Mouse (Mus musculus) B cell, adult (primary cell): ENCODE results near the gene Ear1. TPM values are rescaled to one million over a fixed set of nuclear protein-coding genes. Genes with fewer than 3 reads are reported as not detected.

Experiments
- total RNA-seq: library from RNA; stranded (reverse); gene quantifications from 4 replicates; pipeline ENCODE4 v1.2.4, GENCODE M21; 2023; ENCODE audit not compliant: inconsistent age

The Ear1 gene
- total RNA-seq: not detected in 4 replicates

DNA sequence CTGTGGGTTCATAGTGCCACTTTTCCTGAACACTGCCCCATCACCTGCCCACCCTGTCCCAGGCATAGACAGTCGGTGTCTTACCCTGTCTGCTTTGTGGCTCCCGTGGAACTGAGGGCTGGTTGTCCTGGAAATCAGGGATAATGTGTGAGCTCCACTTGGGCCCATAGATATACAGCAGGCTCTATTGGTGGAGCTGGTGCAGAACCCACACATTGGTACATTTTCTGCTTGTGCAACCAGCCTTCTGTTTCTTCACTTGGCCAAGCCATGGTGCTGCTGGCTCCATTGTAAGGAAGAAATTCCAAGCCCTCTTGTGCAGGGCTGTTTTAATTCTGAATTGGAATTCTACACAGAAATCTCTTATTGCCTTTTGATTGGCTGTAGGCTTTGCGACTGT, at the start of gene Ear1:
Gene Ear1 (minus strand): TSS at position 101 of the 400 bp plus-strand sequence.

DNA sequence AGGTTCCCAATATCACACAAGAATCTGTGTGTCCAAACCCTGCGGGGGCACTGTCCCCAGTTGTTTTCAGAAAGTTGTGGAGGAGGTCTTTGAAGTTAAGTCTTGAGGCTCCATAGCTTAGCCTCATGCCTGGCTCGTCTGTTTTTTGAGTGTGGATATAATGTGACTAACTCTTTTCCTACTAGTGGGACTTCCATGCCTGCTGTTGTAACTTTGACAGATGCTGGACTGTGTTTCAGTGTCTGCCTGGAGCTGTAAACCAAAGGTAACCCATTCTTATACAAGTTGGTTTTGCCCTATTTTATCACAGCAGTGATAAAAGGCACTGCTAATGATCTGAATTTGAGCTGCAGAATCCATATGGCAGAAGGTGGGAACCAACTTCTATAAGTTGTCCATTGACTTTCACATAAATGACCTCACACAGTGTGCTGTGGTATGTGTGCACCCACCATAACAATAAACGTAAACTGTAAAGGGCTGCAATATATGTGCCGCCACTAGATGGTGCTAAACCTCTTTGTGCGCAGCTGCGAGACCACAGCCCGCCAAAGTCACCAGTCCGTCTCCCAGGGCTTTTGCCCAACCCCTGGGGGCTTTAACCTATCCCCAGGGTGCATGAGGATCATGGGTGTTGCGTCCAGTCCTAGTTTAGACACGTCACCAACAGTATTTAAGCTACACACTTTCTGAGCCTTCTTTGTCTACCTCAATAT, 49.5 kb upstream of the Ear1 start, which contains the start of gene Gm8113:
Gene Gm8113 (plus strand): TSS at position 703 of the 716 bp plus-strand sequence.

DNA sequence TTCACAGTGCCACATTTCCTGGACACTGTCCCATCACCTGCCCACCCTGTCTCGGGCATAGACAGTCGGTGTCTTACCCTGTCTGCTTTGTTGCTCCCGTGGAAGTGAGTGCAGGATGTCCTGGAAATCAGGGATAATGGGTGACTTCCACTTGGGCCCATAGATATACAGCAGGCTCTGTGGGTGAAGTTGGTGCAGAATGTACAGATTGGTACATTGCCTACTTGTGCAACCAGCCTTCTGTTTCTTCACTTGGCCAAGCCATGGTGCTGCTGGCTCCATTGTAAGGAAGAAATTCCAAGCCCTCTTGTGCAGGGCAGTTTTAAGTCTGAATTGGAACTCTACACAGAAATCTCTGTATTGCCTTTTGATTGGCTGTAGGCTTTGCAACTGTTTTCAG, 48.1 kb upstream of the Ear1 start, which contains the start of gene Ear10:
Gene Ear10 (minus strand): TSS at position 101 of the 400 bp plus-strand sequence.

DNA sequence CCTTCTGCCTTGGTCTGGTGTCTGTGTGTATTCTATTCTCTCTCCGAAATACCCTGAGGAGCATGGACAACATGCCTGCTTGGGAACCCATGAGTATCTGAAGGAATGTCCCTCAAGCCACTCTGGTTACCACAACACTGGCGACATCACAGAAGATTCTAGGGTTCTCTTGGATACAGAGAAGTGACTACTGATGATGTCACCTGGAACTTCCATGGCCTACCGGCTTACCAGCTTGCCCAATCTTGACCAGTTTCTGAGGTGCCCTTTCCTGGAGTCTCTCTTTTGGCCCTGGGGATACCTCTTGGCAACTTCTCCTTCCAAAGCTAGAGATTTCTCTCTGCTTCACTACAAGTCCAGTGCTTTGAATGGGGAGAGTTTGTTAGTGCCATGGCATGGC, 90.7 kb downstream of the Ear1 start, which contains the start of gene Gm8180:
Gene Gm8180 (minus strand): TSS at position 101 of the 400 bp plus-strand sequence.

Other genes with a start within 250 kb of the Ear1 start
- not detected in 4 replicates for gene Gm8165, start 198.3 kb downstream of the Ear1 start, total RNA-seq
- 1.1 to 2.1 TPM (median 1.6 TPM) in 4 replicates for gene Gm7324, start 177.7 kb downstream of the Ear1 start, total RNA-seq
- not detected in 4 replicates for gene Gm16506, start 148.0 kb downstream of the Ear1 start, total RNA-seq
- gene Gm6526, start 127.7 kb downstream of the Ear1 start, total RNA-seq: not detected in 4 replicates
- gene Gm8180, start 90.8 kb downstream of the Ear1 start, total RNA-seq: not detected in 4 replicates
- not detected in 4 replicates for gene Ear10, start 48.0 kb upstream of the Ear1 start, total RNA-seq
- not detected in 4 replicates for gene Gm8113, start 49.9 kb upstream of the Ear1 start, total RNA-seq
- gene Ang5, start 81.6 kb upstream of the Ear1 start, total RNA-seq: not detected in 4 replicates
- gene Ang6, start 126.8 kb upstream of the Ear1 start, total RNA-seq: not detected in 4 replicates
- gene Ear2, start 227.1 kb upstream of the Ear1 start, total RNA-seq: 0.77 to 1.6 TPM in 2 of 4 replicates, not detected in the others
- gene Gm3327, start 248.3 kb upstream of the Ear1 start, total RNA-seq: not detected in 4 replicates